8 mouse cellular contexts compared by ENCODE assay signal in genomic region chr19:21272655-21273284, GRCm38 (mm10). TPM values are rescaled to one million over a fixed set of nuclear protein-coding genes. Genes with fewer than 3 reads are reported as not detected.
DNase-seq lines count a peak whose midpoint lies in the region; ATAC-seq lines count a peak whose summit lies in the region.

No protein-coding gene starts in this region.

- H3K4me2 ChIP-seq in hindbrain, embryonic 14.5 days (replicated peaks), result peak overlapping the region; percentile 70

- peak overlapping the region; percentile 99 for H3K9ac ChIP-seq in hindbrain, embryonic 14.5 days

- DNase-seq in R1 (ENCODE audit: low read depth, low spot score), result peak; percentile 53
- DNase-seq in cerebellum, postnatal 36 days, result peak; percentile 70 to 79
- DNase-seq in frontal cortex, postnatal 36 days (ENCODE audit: low spot score in 2 of 2), result peak; percentile 68 to 71
- DNase-seq in hindbrain, embryonic 14.5 days (ENCODE audit: low spot score), result peak; percentile 57
- peak; percentile 67 to 76 for DNase-seq in left cerebral cortex, adult 18-20 months (ENCODE audit: low spot score in 2 of 2)
- peak; percentile 77 to 84 for DNase-seq in lung, postnatal 4 days
- peak; percentile 67 for DNase-seq in right cerebral cortex, postnatal 14 days
- DNase-seq in urinary bladder, postnatal 25 days (ENCODE audit: low spot score), result peak; percentile 61

- peak overlapping the region; percentile 99 for H3K4me3 ChIP-seq in hindbrain, embryonic 14.5 days (replicated peaks; ENCODE audit: low read length)

- no peaks in the 10 kb centered on the region for H3K27me3 ChIP-seq in hindbrain, embryonic 14.5 days (ENCODE audit: control insufficient read depth, insufficient read depth, low read length)

- H3K27ac ChIP-seq in hindbrain, embryonic 14.5 days, result peak overlapping the region; percentile 100

- H3K9me3 ChIP-seq in hindbrain, embryonic 14.5 days (ENCODE audit: control insufficient read depth, low read length), result no peaks in the 10 kb centered on the region

- WGBS in hindbrain, embryonic 14.5 days, result under 1% methylated on average over 66 of the region's 66 CpGs

- peaks cover 14% of the 10 kb centered on the region for H3K36me3 ChIP-seq in hindbrain, embryonic 14.5 days (replicated peaks; ENCODE audit: control insufficient read depth, insufficient read depth)

- peaks cover 28% of the 10 kb centered on the region for H3K4me1 ChIP-seq in hindbrain, embryonic 14.5 days (replicated peaks; ENCODE audit: control insufficient read depth, insufficient read depth, low read length)

- ATAC-seq in hindbrain, embryonic 14.5 days (ENCODE audit: low FRiP score), result peak; percentile 59; the same call in 1 of the 2 replicates

RNA-seq across cellular contexts. Expression of gene Zfand5, which starts 0.7 kb away (rescaled TPM):
- 206 and 212 TPM in 2 replicates for polyA plus RNA-seq in hindbrain, embryonic 14.5 days (2014; fragmentation: Nextera tagmentation; extraction: Ambion mirVana)
- 100 to 1,000 TPM; 169 to 175 TPM for total RNA-seq in left cerebral cortex, adult 18-20 months (2021)

Comparison
In these comparisons a context has a peak if more than half of its experiments do, and no peak if none do; other contexts are left out.
1. Peak in every context shown above with its lines: DNase-seq, ATAC-seq, H3K4me3 ChIP-seq and H3K27ac ChIP-seq.